Mouse (Mus musculus) cerebellum, adult (tissue): ENCODE data around the gene B4galt1.
"Not testable (repeated sequence)": the region's sequence is repeated elsewhere in the genome, so short reads cannot be mapped to it uniquely, and the experiment has no call there.

Source experiments
- ATAC-seq: cut with Nextera tagmentation; 2 replicates; pipeline ENCODE4 v1.9.2; 2017; ENCODE audit warnings: mild to moderate bottlenecking, moderate library complexity, mixed read lengths; ENCODE audit not compliant: insufficient number of reproducible peaks, low FRiP score, low TSS enrichment

Gene B4galt1

DNA sequence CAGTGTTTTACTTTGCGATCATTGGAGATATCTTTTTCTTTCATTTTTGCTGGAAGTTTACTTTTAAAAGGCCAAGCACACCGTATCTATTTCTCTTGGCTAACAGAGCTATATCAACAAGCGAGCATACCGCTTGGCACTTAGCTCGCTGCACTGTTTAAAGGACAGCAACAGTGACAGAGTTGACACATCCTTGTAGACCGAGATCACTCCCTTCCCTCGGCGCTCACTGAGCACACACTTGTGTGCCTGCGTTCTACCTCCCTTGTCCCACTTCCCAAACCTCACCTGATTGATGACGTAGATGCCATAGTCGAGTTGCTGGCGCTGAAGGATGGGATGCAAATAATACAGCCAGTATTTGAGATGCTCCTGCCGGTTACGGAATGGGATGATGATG is 30.7 kb downstream of the B4galt1 start:
- ATAC-seq = no peak

DNA sequence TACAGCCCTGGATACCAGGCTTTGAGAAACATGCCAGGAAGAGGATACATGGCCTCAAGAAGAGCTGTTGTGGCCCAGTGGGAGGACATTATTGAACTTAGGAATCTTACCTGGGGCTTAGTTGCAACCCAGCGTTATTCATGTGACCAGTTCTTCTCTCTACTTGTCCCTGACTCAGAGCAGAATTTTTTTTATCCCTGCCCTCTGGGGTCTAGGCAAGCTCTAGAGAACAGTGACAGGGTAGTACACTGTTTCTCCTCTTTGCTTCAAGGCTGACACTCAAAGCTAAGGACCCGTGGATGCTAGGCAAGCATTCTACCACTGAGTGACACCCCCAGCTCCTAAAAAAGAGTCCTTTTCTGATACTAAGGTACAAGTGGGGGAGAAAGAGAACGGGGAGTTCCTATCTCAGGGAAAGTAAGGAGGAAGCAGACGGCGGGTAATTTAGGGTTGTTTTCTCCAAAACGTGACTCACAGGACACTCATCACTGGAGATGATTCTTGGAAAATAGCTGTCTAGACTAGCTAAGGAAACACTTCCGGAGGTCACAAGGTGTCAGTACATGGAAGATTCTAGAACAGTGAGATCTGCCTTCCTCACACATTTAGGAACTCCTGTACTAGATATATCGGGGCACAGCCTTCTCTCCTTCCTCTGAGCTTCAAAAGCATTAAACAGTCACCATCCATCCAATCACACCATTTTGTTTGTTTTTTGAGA is 32.3 kb downstream of the B4galt1 start:
- ATAC-seq = no peak

DNA sequence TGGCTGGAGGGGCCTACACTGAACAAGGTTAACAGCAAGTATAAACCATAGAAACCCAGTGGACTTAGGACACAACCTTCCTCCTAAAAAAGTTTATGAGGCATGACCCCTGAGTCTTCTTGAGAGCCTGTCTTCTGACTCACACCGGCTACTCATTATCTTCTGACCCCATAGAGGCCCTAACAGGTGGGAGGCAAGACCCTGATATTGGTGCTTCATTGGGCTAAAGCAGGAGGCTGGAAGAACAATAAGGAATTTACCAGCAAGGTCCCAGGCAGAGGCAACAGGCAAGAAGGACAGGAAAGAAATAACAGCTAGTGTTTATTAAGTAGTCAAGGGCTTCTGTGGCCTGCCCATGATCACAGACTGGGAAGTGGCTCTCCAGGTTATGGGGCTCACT is 32.9 kb downstream of the B4galt1 start:
- no peak for ATAC-seq

DNA sequence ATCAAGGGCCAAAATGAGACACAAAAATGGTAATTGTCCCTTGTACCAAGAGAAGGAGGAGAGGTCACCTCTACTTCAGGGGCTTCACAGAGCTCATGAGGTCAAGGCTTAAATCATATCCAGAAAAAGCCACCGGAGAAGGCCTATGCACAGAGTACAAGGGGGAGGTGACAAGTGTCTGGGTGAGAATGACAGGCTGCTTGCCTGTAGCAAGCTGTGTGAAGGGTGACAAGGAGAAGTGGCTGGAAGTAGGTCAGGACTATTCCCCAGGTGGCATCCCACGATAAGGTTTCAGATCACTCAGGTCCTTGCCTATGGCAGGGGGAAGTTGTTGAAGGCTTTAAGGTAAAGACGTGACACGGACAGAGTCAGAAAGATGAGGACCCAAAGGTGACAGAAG is 33.8 kb downstream of the B4galt1 start:
- ATAC-seq = no peak

DNA sequence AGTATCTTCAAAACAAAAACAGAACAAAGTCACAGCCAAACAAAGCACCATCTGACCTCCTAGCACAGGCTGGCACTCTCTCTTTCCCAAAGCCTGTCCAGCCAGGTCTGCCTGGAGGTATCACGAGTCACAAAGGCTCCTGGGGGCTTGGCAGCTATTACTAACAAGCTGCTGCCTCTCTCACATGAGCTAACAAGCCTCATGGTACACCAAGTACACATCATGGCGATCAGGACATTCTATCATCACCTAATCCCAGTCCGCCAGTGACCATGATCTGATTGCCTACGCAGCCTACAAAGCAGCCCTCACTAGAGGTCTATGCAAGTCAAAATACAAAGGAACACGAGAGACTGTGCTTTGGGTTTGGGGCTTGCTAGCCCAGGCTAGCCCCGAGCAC is 34.7 kb downstream of the B4galt1 start:
- no peak for ATAC-seq

DNA sequence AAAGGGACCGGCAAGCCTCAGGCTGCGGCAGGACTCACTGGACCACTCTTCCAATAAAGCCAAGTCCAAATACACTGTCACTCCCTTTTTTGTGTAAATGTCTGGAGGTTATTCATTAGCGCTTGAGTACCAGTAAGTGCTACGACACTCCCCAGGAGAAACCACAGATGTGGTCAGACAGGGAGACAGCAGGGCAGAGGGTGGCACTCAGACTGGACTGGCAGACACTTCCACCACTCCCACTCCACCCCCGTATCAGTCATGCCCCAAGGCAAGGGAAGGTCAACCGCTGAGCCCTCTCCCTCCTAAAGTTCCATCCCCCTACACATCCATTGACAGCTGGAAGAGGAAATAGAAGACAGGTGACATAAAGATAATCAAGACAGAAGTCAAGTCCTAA is 35.4 kb downstream of the B4galt1 start:
- no peak for ATAC-seq

DNA sequence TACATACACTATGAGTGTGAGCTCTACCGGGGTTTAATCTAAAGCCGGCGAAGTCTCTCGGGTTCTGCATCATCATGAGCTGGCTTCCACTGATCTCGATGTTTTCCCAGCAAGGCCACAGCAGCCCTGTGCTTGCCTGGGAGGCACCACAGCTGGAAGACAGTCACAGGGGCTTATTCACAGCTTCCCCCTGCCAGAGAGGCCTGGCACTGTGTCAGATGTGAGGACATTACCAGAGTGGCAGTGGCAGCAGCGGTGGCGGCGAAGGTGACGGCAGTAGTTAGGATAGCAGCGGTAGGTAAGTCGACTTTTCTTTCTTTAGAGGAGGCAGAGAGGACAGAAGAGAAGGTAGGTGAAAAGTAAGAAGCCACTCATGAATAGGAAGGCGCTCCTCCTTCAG is 35.9 kb downstream of the B4galt1 start:
- no peak for ATAC-seq

DNA sequence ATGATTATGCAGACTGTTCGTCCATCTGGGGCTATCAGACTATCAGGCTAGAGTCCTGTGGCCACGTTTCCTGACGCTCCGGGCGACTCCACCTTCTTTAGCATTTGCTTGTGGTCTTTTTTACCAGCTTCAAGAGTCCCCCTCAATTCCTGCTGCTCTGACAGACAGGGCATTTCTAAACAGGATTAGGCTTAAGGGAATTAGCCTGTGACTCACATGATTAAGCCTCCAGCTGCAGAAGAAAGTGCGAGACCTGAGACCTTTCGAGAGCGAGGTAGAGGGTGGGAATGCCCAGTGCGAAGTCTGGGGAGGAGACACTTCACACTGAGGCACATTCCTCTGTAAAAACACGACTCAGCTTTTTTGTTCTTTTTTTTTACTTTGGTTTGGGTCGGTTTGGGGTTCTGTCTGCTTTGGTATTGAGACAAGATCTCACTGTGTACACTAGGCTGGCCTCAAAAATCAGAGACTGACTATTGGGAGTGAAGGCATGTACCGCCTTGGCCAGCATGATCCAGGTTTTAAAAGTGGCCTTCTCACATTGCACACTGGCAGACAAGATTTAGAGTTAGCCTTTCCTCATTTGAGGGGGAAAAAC is 37.9 kb downstream of the B4galt1 start:
- no peak for ATAC-seq

DNA sequence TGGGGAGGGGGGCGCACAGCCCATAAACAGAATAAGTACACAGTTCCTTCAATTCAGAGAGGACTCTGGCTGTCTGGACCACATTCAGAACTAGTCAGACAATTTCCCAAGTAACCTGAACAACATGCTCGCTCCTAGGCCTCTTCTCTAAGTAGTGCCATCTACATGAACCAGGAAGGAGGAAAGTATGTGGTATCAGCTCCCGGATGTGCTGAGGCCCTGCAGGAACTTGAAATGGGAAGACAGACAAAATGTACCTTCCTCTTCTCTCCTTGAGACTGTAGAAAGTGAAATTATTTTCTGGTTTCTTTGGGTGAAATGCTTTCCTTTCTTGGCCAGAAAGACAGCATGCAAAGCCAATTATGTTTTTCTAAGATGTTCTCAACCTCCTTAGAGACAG is 38.7 kb downstream of the B4galt1 start:
- ATAC-seq = no peak

DNA sequence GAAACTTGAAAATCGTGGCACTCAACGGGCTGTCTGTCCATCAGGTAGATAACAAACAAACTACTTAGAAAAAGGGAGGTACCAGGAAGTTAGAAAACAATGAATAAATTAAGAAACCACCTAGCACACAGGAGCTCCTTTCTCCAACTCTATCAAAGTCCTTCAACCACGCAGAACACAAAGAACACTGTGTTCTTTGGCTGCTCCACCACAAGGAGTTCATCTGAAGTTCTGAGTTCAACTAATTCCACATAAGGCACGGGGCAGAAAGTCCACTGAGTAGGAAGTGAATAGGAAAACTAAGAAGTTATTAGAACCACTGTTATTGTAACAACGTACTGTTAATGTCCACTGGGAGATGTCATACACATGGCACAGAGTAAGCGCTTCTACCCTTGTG is 39.4 kb downstream of the B4galt1 start:
- no peak for ATAC-seq

DNA sequence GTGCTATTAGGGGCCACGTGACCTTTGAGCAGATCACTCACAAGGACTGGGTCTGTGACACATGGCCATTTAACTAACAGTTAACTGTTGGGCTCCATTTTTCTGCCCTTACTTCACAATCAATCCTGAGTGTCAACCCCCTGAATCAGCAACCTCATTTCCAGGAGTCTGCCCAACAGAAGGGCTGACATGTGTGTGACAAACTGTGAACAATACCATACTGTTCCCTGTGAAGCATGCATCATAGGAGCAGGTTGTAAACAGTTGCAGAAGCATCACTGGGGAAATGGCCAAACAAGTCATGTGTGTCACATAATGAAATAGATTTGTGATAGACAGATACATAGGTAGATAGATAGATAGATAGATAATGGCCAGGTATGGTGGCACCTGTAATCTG is 40.9 kb downstream of the B4galt1 start:
- no peak for ATAC-seq

DNA sequence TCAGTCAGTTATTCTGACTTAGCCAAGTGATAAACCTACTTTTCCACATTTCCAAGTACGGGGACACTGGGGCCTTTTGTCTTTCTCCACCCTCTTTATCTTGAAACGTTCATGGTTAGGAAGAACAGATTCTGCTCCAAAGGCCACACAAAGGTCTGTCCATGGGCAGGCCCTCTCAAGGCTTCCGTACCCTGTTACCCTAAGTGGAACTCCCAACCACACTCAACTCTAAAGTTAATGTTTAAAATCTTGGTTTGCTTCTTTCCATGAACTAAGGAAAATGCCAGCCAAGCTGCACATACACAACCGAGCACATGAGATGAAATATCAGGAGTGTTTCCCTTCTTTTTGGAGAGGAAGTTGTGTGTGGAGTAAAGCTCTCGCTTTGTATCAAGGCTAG is 43.3 kb downstream of the B4galt1 start:
- ATAC-seq = no peak

DNA sequence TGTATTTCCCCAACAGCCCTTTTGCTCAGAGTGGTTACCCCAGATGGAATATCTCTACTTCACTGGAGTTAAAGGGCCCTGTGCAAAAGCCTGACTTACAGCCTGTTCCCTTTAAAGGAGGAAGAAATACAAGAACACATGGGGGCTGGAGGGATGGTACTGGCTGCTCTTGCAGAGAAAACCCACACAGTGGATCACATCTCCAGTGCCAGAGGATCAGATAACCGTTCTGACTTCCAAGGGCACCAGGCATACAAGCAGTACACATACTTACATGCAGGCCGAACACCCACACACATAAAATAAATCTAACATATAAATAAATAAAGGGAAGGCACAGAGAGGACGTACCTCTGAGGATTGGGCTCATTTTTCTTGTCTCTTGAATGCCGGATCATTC is 46.4 kb downstream of the B4galt1 start:
- no peak for ATAC-seq

DNA sequence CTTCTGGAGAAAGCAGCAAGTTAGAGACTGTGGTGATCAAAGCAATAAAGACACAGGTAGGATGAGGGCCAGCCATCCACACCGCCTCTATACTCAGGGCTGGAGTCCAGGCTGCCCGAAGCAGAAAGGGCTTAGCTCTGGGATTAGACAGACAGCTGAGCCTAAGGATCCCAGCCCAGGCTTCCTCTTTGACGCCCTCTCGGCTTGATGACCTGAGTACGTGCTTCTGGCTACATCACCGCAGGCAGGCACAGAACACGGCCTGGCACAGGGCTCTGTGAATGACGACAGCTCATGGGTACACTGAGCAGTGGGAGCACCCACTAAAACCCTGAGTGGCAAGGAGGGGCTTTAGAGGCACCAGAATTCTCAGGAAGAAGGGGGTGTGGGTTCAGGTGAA is 48.4 kb downstream of the B4galt1 start:
- ATAC-seq = no peak

DNA sequence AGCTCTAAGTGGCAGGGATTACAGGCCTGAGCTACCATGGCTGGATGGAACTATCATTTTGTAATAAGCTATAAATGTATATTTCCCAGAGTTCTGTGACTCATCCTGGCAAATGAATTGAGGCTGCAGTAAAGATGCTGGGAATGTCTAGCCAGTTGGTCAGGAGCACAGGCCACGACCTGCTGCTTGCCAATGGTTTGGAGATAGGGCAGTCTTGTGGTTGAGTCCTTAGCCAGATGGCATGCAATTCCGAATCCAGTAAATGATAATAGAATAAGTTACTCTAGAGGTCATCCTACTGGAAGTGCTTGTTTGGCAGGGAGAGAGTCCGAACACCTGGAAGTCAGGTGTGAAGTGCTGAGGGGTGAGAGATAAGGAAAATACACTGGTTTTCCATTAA is 51.0 kb downstream of the B4galt1 start:
- ATAC-seq = no peak

DNA sequence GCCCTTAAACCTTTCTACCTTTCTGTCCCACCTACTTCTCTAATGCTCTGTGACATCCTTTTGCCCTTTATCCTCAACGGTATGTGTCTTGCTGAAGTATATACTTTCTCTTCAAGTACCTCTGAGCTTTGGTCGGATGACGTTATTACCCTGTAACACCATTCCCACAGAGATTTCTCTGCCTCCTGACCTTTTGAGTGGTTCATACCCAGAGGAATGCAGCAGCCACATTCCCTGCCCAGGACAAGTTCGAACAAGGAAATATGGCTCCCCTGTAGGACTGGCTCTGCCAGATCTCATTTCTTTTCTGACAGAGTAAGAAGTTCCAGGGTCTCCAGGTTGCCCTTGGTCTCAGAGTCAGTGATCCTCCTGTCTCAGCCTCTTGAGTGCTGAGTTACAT is 51.9 kb downstream of the B4galt1 start:
- ATAC-seq = no peak

DNA sequence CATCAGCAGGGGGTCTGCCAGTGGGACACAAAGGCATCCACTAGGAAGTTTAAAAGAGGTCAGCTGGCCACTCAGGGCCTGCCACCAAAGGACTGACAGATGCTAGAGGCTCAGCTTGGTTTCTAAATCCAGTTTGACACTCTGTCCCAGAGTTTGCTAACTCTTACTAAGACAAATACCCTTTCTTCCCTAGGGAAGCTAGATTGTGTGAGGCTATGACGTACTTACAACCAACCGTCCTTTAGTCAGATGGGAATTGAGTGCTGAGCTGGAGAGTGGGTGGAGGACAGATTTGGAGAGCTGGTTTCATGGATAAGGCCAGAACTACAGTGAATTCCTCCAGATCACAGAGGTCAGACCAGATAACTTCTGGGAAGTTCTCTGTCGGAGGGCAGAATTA is 52.9 kb downstream of the B4galt1 start:
- ATAC-seq = no peak

DNA sequence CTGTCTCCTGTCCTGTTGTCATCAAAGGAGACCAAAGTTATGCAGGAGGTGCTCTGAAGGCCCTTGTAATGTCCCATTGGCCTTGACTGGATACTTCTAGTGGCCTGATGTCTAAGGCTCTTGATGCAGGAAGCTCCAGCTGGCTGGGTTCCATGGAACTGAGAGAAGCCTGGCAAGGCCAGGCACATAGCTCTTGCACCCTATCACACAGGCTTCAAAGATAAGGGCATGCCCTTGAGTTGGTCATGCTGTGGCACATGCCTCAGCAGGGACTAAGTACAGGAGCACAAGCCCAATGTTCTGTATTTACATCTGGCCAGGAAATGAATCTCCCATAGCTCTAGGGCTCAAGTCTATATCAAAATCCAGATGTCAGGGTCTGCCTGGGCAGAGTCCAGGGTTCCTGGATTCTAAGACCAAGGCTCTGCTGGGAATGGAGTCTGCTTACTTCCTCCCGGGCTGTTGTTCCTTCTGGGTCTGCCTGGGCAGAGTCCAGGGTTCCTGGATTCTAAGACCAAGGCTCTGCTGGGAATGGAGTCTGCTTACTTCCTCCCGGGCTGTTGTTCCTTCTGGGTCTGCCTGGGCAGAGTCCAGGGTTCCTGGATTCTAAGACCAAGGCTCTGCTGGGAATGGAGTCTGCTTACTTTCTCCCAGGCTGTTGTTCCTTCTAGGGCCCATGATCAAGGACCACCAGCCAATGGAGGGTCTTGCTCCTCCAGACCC is 54.8 kb downstream of the B4galt1 start:
- ATAC-seq = not testable (repeated sequence)

DNA sequence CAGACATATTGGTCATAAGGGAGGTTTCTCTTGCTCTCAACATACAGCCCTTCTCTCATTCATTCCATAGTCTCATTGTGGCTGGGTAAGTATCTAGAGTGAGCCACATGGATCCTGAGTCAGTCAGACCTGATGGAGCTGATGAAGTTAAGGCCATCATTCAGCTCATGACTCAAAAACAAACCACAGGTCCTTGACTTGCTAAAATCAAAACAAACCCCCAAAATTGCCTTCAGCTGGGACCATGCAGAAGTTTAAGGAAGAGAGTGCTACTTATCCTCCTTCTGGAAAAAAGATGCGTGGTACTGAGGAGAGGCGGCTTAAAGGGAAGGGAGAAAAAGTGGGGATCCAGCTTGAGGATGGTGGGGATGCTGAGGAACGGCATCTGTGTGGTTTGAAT is 58.0 kb downstream of the B4galt1 start:
- no peak for ATAC-seq

DNA sequence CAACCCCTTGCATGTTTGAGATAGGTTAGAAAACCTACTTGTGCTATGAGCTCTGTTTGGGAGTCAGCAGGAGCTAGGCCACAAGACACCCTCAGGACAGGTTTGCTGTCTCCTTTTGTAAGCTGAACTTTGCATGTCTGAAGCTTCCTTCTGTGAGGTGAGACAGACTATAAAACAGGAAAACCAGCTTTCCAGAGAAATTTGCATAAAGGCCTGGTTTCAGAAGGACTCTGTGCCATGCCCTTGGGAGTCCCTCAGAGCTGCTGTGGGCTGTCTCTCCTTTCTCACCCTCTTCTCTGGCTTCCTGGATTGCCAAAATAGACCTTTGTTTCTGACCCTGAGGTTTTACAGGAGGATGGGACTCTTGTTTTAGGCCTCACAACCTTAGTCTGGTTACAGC is 59.5 kb downstream of the B4galt1 start:
- ATAC-seq = no peak

DNA sequence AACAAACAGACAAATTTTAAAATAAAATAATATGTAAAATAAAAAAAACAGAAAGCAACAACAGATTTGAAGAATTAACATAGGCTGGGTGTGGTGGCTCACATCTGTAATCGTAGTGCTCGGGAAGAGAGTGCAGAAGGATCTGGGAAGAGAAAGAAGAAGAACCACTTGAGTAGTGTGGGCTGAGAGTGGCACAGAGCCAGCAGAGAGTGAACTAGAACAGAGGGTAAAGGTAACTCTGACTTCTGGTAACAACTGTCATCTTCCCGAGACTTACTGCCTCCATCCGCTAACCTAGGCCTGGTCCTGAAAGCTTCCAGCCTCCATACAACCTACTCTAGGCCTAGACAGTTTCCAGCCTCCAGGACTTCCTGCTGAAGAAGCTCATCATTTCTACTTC is 62.6 kb downstream of the B4galt1 start:
- ATAC-seq = no peak

DNA sequence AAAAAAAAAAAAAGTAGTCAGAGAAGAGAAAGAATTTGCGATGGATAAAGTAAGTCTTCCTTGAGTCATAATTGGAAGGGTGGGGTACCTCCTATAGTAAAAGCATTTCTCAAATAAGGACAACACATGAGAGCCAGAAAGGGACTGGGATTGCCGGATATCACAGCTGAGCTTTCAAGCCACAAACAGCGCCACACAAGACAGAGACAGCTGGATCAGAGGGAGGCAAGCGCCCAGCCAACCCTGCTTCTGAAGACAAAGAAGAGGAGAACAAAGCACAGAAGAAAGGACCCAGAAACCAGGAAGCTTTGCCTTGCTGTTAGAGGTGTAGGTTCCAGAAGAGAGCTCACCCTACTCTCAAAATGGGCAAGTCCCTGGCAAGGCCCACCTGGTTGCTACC is 67.2 kb downstream of the B4galt1 start:
- no peak for ATAC-seq
